Mouse (Mus musculus): Measurements from ENCODE around the gene Ddr2.

DNA sequence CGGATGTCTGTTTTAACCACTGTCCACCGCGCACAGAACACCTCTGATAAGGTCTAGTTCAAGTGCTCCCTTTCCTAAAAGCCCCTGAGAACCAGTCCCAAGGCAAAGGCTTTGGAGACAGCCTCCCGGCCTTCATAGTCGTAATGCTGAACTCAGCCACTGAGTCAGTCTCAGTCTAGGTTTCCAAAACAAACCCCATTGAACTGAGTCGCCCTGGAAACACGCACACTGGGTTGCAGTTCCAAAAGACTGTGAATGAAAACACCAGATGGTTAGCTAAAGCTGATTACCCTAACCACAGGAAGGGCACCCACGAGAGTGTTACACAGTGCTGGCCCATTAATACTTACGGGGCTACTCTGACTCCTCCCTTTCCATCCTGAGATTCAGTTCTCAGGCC is 51.2 kb downstream of the Ddr2 start:
- TF ChIP-seq ZC3H11A (IDR thresholded peaks at IDR 0.05; ENCODE audit: borderline replicate concordance, low read depth, low read length) = no peak
- TF ChIP-seq ZNF384 (IDR thresholded peaks at IDR 0.05; ENCODE audit: low read depth, low read length) = no peak
- TF ChIP-seq HCFC1 (IDR thresholded peaks at IDR 0.05; ENCODE audit: borderline replicate concordance, insufficient read depth, low read length) = no peak
